Mouse (Mus musculus) heart, postnatal 36 days (tissue): ENCODE data around the gene Gcfc2. TPM values are rescaled to one million over a fixed set of nuclear protein-coding genes. Genes with fewer than 3 reads are reported as not detected.
A peak's percentile ranks its signal among the peaks of the same experiment; 100 is the strongest.

Experiments
- DNase-seq, 2 experiments: peaks; one replicate each; pipeline ENCODE4 v3.0.0; 2021 to 2022
- intact Hi-C: fragments of 180-260 bp; cut with DNase I; formaldehyde crosslinking; loops from one replicate; pipeline ENCODE4 v1.15.1; 2025
- microRNA-seq, 2 experiments: library from miRNA; unstranded; fragments of <30 nt; microRNA quantifications; one replicate each; pipeline ENCODE4 v1.2.0; 2021; ENCODE audit warnings: borderline number of aligned reads in 2 of 2
- total RNA-seq, 2 experiments: library from RNA; stranded (reverse); gene quantifications; 2 replicates each; pipeline ENCODE4 v1.2.3; 2021

The Gcfc2 gene
- total RNA-seq, 2 experiments from 2014 or later: 3.3 to 3.6 TPM

GRCm38 (mm10) chr6:81972595-81972994, 49.1 kb downstream of the Gcfc2 start:
- no peak for DNase-seq
- intact Hi-C loops: no loop called here

GRCm38 (mm10) chr6:81975971-81976621, 52.6 kb downstream of the Gcfc2 start:
- peak; percentile 62 to 80 for DNase-seq
- intact Hi-C loops: loop anchor here (1.0 to 2.0 kb wide), 3 partner anchors 67 to 727 kb away; no protein-coding TSS in a partner anchor

GRCm38 (mm10) chr6:81979286-81979685, 55.8 kb downstream of the Gcfc2 start:
- intact Hi-C loops: no loop called here

GRCm38 (mm10) chr6:81986171-81986570, 62.7 kb downstream of the Gcfc2 start:
- no peak for DNase-seq
- intact Hi-C loops: loop anchor here (2.0 to 10.0 kb wide), 2 partner anchors 909 to 985 kb away; no protein-coding TSS in a partner anchor

More at GRCm38 (mm10) chr6:81979286-81979685, 55.8 kb downstream of the Gcfc2 start:
- DNase-seq: no peak

GRCm38 (mm10) chr6:81986599-81986998, 63.1 kb downstream of the Gcfc2 start:
- intact Hi-C loops: loop anchor here (2.0 to 10.0 kb wide), 2 partner anchors 908 to 984 kb away; no protein-coding TSS in a partner anchor

GRCm38 (mm10) chr6:81987010-81987409, 63.5 kb downstream of the Gcfc2 start:
- intact Hi-C loops: loop anchor here (1.0 to 10.0 kb wide), 5 partner anchors 55 to 984 kb away; no protein-coding TSS in a partner anchor
- DNase-seq: peak; percentile 78 to 84

More at GRCm38 (mm10) chr6:81986599-81986998, 63.1 kb downstream of the Gcfc2 start:
- DNase-seq: no peak

- intact Hi-C loops: loop anchor here (1.0 to 10.0 kb wide), 5 partner anchors 55 to 983 kb away; no protein-coding TSS in a partner anchor
- DNase-seq: no peak
These were observed 64.1 kb downstream of the Gcfc2 start for GRCm38 (mm10) chr6:81987580-81987979.

- intact Hi-C loops: loop anchor here (10.0 kb wide), 1 partner anchor 906 kb away; no protein-coding TSS in a partner anchor
- no peak for DNase-seq
These were observed 64.9 kb downstream of the Gcfc2 start for GRCm38 (mm10) chr6:81988341-81988740.

GRCm38 (mm10) chr6:81990049-81990810, 66.8 kb downstream of the Gcfc2 start:
- no peak for DNase-seq
- intact Hi-C loops: no loop called here

Small RNAs within 50 kb of the gene (microRNA-seq; reads per million reads assigned to microRNA genes)
- 0 reads per million in 2 experiments for gene Mir468
- 0 reads per million in 2 experiments for gene Mir7232

Other genes starting within 250 kb of the Gcfc2 start
- 10 to 100 TPM; 32.1 to 39.4 TPM for gene Mrpl19, start 42.3 kb downstream of the Gcfc2 start, total RNA-seq
- gene Eva1a, start 117.4 kb downstream of the Gcfc2 start, total RNA-seq: 1 to 10 TPM; 2.6 to 2.8 TPM